Mouse (Mus musculus): ENCODE results near the gene Tpt1. TPM values are rescaled to one million over a fixed set of nuclear protein-coding genes. Genes with fewer than 3 reads are reported as not detected.
A peak's percentile ranks its signal among the peaks of the same experiment; 100 is the strongest.
"Not testable (repeated sequence)": the region's sequence is repeated elsewhere in the genome, so short reads cannot be mapped to it uniquely, and the experiment has no call there.

Tpt1 gene
- 2,435 and 2,516 TPM in 2 replicates for polyA plus RNA-seq (2012; rRNA removed)

- no peak for DNase-seq (ENCODE audit: low read depth)
Observed at GRCm38 (mm10) chr14:75844867-75845697, at the start of gene Tpt1. TSS of gene Tpt1 (plus strand) at chr14:75845093.

- DNase-seq (ENCODE audit: low read depth) = no peak
Observed at GRCm38 (mm10) chr14:75795918-75796317, 49.0 kb upstream of the Tpt1 start.

DNA sequence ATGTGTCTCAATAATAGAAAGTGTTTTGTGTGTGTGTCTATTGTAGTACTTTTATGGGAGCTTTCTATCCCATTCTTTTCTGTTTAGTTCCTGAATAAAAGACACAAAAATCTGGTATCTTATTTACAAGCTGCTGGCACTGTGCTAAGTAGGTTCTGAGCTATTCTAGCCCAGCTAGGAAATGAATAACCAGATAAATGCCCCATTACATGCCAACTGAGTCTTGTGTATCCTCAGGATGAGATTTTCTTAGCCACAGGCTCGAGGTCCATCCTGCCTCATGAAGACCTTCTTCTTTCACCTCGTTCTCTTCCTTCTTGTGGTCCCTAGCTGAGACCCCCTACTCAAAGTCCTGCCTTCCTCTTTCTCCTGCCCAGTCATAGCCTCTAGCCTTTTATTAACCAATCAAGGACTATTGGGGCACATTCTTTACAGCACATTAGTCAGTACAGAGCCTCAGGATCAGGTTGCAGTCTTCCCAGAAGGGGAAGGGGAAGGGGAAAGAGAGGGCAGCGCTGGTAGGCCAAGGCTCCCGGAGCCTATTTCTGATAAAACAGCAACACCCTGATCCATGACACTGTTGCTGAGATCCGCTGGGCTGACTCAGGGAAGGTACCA, 47.0 kb upstream of the Tpt1 start:
- DNase-seq (ENCODE audit: low read depth) = no peak

GRCm38 (mm10) chr14:75807800-75808199, 37.1 kb upstream of the Tpt1 start:
- no peak for DNase-seq (ENCODE audit: low read depth)

GRCm38 (mm10) chr14:75809931-75810330, 35.0 kb upstream of the Tpt1 start:
- no peak for DNase-seq (ENCODE audit: low read depth)

DNA sequence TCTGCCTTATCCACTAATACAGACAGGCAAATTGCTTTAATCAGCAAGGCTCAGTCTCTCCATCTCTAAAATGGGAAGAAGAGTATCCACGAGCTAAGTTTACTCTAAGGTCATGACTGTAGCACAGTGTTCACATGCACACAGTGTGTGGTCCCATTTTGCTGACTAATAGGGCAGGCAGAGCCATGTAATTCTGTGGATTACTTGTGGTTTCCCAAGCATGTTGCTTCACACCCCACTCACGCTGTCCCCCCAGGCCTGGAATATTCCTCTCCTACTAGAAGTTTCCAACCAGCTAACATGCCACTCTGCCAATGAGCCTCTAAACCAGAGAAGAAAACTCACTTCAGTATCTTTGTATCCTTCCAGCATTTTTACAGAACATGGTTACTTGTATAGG, 26.4 kb upstream of the Tpt1 start:
- no peak for DNase-seq (ENCODE audit: low read depth)

DNA sequence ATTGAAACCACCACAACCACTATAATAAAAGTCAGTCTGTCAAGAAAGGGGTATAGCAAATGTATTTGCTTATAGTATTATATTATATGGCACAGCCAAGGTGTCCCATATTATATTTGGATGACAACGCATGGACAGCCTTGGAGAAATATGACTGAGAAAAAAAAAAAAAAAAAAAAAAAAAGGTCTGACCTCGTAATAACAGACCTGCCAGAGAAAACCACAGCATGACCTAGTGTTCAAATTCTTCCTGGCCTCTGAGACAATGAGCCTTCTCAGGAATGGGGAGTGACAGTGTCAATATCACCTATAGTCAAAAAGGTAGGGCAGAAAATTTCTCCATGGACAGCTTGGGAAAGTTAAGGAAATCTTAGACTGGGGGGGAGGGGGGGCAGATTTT, 25.6 kb upstream of the Tpt1 start:
- no peak for DNase-seq (ENCODE audit: low read depth)

- no peak for DNase-seq (ENCODE audit: low read depth)
Observed at GRCm38 (mm10) chr14:75820007-75820406, 24.9 kb upstream of the Tpt1 start.

GRCm38 (mm10) chr14:75826851-75827410, 18.0 kb upstream of the Tpt1 start:
- DNase-seq (ENCODE audit: low read depth) = no peak

DNA sequence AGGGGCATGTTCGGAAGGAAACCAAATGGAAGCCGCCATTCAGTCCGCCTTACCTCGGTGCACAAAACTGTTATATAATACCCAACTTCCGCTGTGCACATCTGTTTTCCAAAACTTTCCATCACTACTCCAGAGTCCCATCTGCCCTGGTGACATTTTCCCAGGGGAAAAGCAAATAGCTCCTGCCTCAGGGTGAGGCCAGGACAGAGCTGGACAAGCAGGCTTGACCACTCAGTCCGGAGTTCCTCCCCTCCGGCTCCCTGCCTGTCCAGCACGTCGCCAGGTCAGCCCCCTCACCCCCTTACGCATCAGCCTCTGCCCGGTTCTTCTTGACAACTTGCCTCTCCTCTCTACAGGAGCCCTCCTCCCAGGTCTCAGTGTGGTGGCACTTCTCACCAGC, 16.7 kb upstream of the Tpt1 start:
- no peak for DNase-seq (ENCODE audit: low read depth)

DNA sequence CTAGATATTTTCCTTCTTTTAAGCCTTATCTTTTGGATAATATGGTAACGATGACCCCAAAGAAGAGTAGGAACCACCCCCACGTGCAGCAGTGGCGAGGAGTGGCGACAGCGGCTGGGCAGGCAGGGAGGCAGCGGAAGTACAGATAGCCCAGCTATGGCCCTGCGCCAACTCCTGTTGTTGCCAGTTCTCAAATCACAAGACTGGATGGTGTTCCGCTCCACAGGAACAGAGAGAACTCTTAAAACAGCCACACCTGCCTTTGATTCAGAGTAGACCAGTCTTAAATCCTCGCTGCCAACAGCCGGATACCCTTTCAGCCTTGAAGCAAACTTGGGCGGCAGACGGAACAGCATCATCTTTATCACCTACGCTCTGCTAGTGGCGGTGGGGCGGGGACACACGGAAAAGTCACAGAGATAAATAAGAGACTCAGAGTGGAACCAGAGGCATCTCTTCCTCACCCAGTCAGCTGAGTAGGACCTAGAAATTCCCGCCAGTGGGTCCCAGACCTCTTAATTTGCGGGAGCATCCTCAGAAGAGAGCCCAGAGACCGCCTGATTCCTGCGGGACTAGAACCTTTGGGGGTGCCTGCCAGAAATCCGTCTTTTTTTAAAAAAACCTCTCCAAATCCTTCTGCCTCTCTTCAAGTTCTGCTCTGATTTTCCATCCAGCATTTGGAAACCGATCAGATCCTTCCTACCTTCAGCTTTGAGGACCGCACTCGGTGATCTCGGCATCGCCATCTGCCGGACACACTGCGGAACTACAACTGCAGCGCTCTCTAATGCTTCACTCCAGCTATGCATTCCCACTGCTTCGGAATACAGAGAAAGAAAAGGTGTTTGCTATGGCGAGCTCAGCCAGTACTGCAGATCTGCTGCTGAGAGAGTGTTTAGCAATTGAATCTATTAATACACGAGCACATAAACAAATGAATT, 15.8 kb upstream of the Tpt1 start:
- DNase-seq (ENCODE audit: low read depth) = no peak

DNA sequence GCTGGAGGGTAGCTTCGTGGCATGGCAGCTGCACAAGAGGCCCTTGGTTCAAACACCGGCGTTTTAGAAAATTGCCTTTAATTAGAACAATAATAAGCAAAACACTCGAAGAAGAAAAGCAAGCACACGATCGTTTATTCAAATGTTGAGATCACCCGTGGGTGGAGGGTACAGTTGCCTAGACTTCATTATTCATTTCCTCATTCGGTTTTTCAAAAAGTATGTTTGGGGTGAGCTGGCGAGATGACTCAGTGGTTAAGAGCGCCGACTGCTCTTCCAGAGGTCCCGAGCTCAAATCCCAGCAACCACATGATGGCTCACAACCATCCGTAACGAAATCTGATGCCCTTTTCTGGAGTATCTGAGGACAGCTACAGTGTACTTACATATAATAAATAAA, 15.1 kb upstream of the Tpt1 start:
- DNase-seq (ENCODE audit: low read depth) = not testable (repeated sequence)

GRCm38 (mm10) chr14:75832031-75832430, 12.9 kb upstream of the Tpt1 start:
- DNase-seq (ENCODE audit: low read depth) = no peak

- no peak for DNase-seq (ENCODE audit: low read depth)
Observed at GRCm38 (mm10) chr14:75832982-75833381, 11.9 kb upstream of the Tpt1 start.

- DNase-seq (ENCODE audit: low read depth) = no peak
Observed at GRCm38 (mm10) chr14:75833546-75834250, 11.2 kb upstream of the Tpt1 start.

DNA sequence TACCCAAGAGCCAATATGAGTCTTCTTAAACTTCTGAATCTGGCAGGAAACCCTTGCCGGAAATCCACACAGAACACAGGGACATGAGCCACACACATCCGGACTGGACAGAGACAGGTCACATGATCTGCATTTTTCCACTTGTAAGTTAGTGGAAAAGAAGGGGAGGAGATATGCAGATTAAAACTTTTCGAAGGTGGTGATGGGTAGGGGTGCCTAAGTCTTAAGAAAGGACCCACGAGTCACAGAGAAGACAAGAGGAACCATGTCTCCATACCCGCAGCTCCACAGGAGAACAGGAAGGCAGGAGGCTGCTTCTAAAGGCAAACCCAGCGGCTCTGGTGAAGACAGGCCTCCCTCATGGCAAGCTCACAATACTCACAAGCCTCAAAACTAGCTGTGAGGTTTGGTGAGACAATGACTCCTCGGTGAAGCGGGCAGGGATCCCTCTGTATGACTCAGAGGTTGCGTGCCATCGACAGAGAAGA, 10.6 kb upstream of the Tpt1 start:
- peak; percentile 71 for DNase-seq (ENCODE audit: low read depth)

DNA sequence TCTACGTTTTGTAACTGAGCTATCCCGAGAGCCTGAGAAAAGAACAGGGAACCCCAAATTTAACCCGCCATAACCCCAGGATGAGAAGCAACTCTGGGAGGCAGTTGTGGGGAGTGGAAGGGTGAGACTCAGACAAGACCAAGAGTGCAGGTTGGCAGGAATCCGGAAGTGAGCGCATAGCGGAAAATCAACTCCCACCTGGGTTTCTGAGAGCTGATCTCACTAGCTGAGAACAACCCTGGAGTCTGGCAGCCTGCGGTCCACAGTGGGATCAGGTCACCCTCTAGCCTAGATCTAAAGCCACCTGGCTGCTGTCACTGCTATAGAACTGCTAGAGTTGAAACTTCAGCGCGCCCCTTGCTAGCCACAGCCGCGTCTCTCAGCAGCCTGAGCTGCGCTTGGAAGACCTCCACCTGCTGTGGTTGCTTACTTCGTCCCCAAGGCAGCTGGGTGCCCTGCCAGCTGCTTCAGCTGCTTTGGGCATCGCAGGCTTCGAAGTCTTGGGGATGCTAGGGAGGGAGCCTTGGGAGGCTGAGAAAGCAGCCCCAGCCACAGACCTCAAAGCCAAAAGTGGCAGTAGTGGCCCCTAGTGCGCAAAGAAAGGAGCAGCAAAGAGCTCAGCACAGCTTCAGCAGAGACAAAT, 10.0 kb upstream of the Tpt1 start:
- DNase-seq (ENCODE audit: low read depth) = no peak

DNA sequence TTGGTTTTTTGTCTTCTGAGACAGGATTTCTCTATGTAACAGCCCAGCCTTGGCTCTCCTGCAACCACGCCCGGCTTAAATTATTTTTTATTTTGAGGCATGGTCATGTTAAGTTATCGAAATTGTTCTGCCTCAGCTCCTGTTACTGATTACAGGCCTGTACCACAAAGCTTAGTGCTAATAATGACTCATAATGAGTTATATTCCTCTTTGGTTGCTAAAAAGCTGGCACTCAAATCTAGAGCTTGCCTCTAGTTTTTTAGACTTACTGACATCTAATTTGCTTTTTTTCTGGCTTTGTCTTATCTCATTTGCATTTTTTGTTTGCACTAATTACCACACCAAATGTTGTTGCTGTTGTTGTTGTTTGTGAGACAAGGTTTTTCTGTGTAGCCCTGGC, 8.3 kb upstream of the Tpt1 start:
- no peak for DNase-seq (ENCODE audit: low read depth)

DNA sequence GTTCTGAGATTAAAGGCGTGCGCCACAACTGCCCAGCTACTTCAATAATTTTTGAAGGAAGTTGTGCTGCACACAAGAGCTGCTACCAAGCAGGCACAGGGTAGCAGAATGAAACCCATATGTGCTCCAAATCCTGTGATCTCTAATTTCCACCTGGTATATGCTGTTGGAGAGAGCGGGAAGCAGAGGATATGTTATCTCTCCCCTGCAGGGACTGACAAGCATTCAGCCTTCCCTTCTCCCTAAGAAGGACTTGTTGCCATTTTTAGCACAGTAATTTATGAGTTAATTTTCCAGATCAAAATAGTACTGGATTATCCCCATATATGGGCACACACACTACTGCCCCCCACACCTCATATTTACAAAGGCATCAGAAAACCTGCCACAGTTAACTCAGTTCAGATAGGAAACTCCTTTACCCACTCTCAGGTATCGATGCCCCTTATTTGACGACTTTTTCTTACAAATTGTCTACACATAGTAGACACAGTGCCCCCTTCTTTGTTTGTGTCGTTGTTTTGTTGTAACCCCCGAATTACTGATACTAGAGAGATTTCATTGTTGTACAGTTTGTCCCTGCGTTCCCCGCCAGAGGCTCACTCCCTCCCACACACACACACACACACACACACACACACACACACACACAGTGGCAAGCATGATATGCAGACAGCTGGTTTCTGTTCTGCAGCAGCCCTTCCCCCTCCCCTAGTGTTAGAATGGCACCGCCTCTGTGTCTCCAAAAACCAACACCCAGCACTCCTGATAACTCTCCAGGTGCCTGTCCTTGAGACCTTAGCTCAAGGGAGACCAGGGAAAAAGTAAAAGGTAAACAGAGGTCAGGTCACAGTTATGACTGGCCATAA, 7.6 kb upstream of the Tpt1 start:
- DNase-seq (ENCODE audit: low read depth) = no peak

- DNase-seq (ENCODE audit: low read depth) = not testable (repeated sequence)
Observed at GRCm38 (mm10) chr14:75841758-75842157, 3.1 kb upstream of the Tpt1 start.

Data from gonadal fat pad, adult 2 months (tissue).